Mouse (Mus musculus) liver, embryonic 15.5 days (tissue): Measurements from ENCODE around the gene Cfap161. TPM values are rescaled to one million over a fixed set of nuclear protein-coding genes. Genes with fewer than 3 reads are reported as not detected.

Experiments
- ATAC-seq: fragments of 200-750 bp; cut with Nextera tagmentation; 2 replicates; pipeline ENCODE4 v1.8.0; 2017; ENCODE audit warnings: moderate number of reproducible peaks, mild to moderate bottlenecking, moderate library complexity; ENCODE audit not compliant: insufficient read depth
- H3K27ac ChIP-seq: fragments of 300-500 bp; sonication (generic); replicated peaks from 2 replicates; pipeline ENCODE4 v1.5.1; 2015; ENCODE audit warnings: mild to moderate bottlenecking, inconsistent platforms
- H3K27me3 ChIP-seq: fragments of 300-500 bp; sonication (generic); 2 replicates; pipeline ENCODE4 v1.6.1; 2015; ENCODE audit warnings: mild to moderate bottlenecking, inconsistent platforms
- H3K36me3 ChIP-seq: fragments of 300-500 bp; sonication (generic); replicated peaks from 2 replicates; pipeline ENCODE4 v1.6.1; 2015; ENCODE audit warnings: moderate library complexity, mild to moderate bottlenecking, inconsistent platforms
- H3K4me1 ChIP-seq: fragments of 300-500 bp; sonication (generic); replicated peaks from 2 replicates; pipeline ENCODE4 v1.6.1; 2015; ENCODE audit warnings: inconsistent platforms
- H3K4me2 ChIP-seq: fragments of 300-500 bp; sonication (generic); 2 replicates; pipeline ENCODE4 v1.6.1; 2015; ENCODE audit warnings: moderate library complexity, mild to moderate bottlenecking, inconsistent platforms
- H3K4me3 ChIP-seq: fragments of 300-500 bp; sonication (generic); replicated peaks from 2 replicates; pipeline ENCODE4 v1.5.1; 2015; ENCODE audit warnings: mild to moderate bottlenecking, inconsistent platforms
- H3K9ac ChIP-seq: fragments of 300-500 bp; sonication (generic); 2 replicates; pipeline ENCODE4 v1.6.1; 2015; ENCODE audit warnings: moderate library complexity, mild to moderate bottlenecking, inconsistent platforms
- H3K9me3 ChIP-seq: fragments of 300-500 bp; sonication (generic); replicated peaks from 2 replicates; pipeline ENCODE4 v1.6.1; 2016; ENCODE audit warnings: inconsistent platforms
- WGBS: fragments of 180-500 bp; shearing (Covaris S2); methylation state at CpG from one replicate; pipeline ENCODE4 v1.1.7; 2015; ENCODE audit warnings: mixed read lengths; ENCODE audit not compliant: insufficient replicate concordance; 5-methylcytosine and 5-hydroxymethylcytosine counted together
- polyA plus RNA-seq: library from polyadenylated mRNA; unstranded; fragments of >200 nt; fragmentation: Nextera tagmentation; extraction: Ambion mirVana; gene quantifications from 2 replicates; pipeline ENCODE4 v1.2.1, GENCODE M21; 2015

Cfap161 gene
- polyA plus RNA-seq, 1 experiment from 2014 or later: not detected

DNA sequence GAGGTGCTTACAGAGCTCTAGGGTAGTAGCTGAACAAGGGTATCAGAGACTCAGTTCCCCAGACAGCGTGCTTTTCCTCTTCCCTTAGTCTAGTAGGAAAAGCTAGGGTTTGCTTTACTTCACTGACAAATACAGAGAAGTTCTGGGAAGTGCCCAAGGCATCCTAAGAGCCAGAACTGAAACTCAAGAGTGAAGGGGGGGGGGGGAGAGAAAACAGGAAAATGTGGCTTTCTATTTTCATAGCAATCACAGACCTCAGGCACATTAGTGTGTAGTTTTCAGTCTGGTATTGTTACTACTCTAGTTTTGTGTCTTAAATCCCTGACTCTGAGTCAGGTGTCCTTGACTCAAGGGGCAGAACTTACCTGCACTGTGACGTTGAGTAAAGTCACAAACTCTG is 7.3 kb upstream of the Cfap161 start:
- no peaks in the 10 kb centered on the region for H3K9me3 ChIP-seq
- H3K4me3 ChIP-seq: no peak overlapping the region
- no peaks in the 10 kb centered on the region for H3K36me3 ChIP-seq
- no peak overlapping the region for H3K9ac ChIP-seq
- H3K27me3 ChIP-seq: no peaks in the 10 kb centered on the region
- 47% methylated on average over 2 of the region's 2 CpGs for WGBS
- H3K27ac ChIP-seq: no peak overlapping the region
- H3K4me1 ChIP-seq: no peaks in the 10 kb centered on the region
- H3K4me2 ChIP-seq: no peak overlapping the region
- ATAC-seq: no peak

DNA sequence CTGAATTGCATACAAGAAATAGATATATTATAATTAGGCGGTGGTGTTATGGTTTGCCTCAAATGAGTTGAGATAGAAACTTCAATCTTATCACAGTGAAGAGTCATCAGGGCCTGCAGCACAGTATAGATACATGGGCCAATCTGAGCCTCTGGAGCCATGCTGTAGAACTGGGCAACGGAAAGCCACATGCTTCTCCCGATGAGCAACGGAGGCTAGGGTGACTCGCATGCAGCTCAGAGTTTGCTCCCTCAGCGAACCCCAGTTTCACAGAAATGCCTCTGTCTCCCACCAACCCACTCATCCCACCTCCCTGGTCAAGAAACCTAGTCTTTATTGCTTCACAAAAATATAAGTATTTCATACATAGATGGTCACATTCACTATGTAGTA is 6.8 kb upstream of the Cfap161 start:
- no peak for ATAC-seq
- Histone ChIP-seq H3K4me3 (no peak overlapping the region), H3K4me2 (no peak overlapping the region), H3K9ac (no peak overlapping the region), H3K27ac (no peak overlapping the region), H3K9me3 (no peaks in the 10 kb centered on the region), H3K36me3 (no peaks in the 10 kb centered on the region), H3K27me3 (no peaks in the 10 kb centered on the region), H3K4me1 (no peaks in the 10 kb centered on the region)
- WGBS: 71% methylated on average over 6 of the region's 6 CpGs

DNA sequence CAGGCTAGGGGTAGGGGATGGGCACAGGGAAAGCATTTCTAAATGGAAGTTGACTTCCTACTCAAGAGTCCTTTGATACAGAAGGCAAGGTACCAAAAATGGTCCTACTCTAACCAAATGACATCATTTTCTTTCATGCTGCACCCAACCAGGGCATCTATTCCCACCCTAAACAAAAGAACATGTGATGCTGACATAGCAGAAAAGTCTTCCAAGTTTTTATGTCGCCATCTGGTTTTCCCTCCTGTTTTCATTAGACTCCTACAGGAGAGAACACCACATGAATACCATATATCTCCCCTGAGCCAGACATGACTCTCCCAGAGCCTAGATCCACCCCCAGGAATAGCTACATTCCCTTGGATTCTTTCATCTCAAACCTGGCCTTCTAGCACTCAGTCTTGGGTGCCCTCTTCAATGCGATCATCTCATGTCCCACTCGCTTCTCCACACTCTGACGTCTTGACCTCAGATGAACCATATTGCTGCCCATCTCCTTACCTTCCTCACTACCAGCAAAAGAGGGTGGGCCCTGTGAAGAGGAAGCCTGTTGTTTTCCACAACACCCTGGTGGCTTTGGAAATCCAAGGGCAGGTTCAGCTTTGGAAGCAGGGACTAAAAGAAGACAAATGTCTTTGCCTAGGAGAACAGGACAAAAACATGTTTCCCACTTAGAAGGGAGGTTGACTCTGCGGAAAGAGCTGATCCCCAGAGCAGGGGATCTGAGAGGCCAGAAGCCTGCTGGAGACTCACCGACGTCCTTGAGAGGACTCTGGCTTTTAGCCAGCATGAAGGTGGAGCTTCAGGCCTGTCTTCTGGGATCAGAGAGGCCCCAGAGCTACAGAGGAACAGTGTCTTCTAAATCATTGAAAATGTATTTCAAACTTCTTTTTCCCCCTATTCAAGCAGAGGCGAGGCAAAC is 6.1 kb upstream of the Cfap161 start:
- WGBS: 69% methylated on average over 8 of the region's 8 CpGs

GRCm38 (mm10) chr7:83800071-83800470 is 5.4 kb upstream of the Cfap161 start:
- H3K4me1 ChIP-seq: no peaks in the 10 kb centered on the region
- 70% methylated on average over 2 of the region's 2 CpGs for WGBS
- ATAC-seq: no peak

More for the DNA sequence above, 6.1 kb upstream of the Cfap161 start:
- Histone ChIP-seq H3K4me3 (no peak overlapping the region), H3K27me3 (no peaks in the 10 kb centered on the region), H3K9me3 (no peaks in the 10 kb centered on the region), H3K4me2 (no peak overlapping the region), H3K4me1 (no peaks in the 10 kb centered on the region), H3K27ac (no peak overlapping the region), H3K9ac (no peak overlapping the region), H3K36me3 (no peaks in the 10 kb centered on the region)
- ATAC-seq: no peak

DNA sequence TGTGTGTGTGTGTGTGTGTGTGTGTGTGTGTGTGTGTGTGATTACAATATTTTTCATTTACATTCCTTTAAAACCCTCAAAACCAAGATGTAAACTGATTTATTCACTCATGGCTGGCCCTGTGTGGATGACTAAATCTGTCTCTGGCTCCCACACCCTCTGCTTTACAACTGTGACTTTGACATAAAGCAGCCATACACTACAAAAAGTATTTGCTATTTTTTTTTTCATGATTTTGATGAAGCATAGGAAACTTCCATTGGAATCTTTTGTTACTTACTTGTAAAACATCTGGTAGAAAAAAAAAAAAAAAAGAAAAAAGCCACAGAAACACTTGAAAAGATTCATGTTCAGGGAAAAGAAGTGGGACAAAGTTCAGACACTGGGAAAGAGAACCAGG is 3.3 kb upstream of the Cfap161 start:
- Histone ChIP-seq H3K4me1 (no peaks in the 10 kb centered on the region; the same call in 1 of the 2 replicates), H3K27ac (no peak overlapping the region)
- no peak for ATAC-seq

More at GRCm38 (mm10) chr7:83800071-83800470, 5.4 kb upstream of the Cfap161 start:
- H3K9ac ChIP-seq: no peak overlapping the region
- no peaks in the 10 kb centered on the region for H3K36me3 ChIP-seq
- H3K27ac ChIP-seq: no peak overlapping the region
- no peak overlapping the region for H3K4me3 ChIP-seq
- H3K27me3 ChIP-seq: no peaks in the 10 kb centered on the region
- no peak overlapping the region for H3K4me2 ChIP-seq
- H3K9me3 ChIP-seq: no peaks in the 10 kb centered on the region

DNA sequence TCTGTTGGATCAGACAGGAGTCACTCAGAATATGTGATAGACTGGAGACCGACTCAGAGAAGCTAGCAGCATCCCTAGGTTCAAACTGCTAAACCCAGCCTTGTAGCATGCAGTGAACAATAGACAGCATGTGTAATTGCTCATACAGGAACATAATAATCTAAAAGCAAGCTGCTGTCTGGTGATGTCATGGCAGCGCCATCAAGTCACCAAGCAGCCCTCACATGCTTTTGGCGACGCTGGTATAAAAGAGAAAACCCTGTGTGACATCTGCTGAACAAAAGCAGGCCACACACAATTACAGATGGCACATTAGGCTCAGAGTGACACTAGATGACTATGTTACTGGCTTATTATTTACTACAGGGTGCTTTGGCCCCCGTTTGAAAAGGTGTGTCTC is 1.5 kb upstream of the Cfap161 start:
- Histone ChIP-seq H3K27me3 (no peaks in the 10 kb centered on the region), H3K4me2 (no peak overlapping the region), H3K27ac (no peak overlapping the region), H3K9ac (no peak overlapping the region), H3K4me3 (no peak overlapping the region), H3K4me1 (no peaks in the 10 kb centered on the region; the same call in 1 of the 2 replicates), H3K9me3 (no peaks in the 10 kb centered on the region), H3K36me3 (no peaks in the 10 kb centered on the region)
- ATAC-seq: no peak
- WGBS: 52% methylated on average over 5 of the region's 5 CpGs

More for the DNA sequence above, 3.3 kb upstream of the Cfap161 start:
- no peaks in the 10 kb centered on the region for H3K9me3 ChIP-seq
- H3K4me3 ChIP-seq: no peak overlapping the region
- no peak overlapping the region for H3K4me2 ChIP-seq
- H3K27me3 ChIP-seq: no peaks in the 10 kb centered on the region
- no peak overlapping the region for H3K9ac ChIP-seq
- no peaks in the 10 kb centered on the region for H3K36me3 ChIP-seq

DNA sequence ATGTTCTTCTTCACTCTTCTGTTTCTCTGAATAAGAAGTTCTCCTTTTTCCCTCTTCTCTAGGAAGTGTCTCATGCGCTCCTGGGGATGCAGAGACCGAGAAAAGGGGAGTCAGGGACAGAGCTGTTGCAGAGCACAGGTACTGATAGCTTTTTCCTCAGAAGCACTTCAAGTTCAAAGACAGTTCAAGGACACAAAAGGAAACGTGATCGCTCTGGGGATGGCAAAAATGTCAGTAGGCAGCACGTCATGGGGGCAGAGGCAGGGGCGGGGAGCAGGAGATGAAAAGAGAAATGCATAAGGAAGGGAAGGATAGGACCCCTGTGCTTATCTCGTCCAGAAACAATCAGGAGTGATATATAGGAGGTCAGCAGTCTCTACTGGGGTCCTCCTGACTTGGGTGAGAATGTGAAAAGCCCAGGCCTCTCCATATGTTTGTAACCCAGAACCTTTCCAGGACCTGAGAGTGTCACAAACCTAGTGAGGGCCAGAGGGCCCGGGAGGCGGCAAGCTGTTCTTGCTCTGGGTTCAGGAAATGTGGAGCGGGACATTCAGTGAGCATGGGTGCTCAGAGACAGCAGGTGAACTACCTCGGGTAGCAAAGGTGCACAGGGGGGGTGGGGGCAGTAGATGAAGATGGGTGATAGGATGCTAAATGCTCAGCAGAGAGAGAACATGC is 535 bp downstream of the Cfap161 start:
- H3K9ac ChIP-seq: no peak overlapping the region
- H3K36me3 ChIP-seq: no peaks in the 10 kb centered on the region
- no peaks in the 10 kb centered on the region for H3K9me3 ChIP-seq
- no peaks in the 10 kb centered on the region; the same call in 1 of the 2 replicates for H3K4me1 ChIP-seq
- H3K4me3 ChIP-seq: no peak overlapping the region
- H3K27ac ChIP-seq: no peak overlapping the region
- ATAC-seq: no peak
- no peaks in the 10 kb centered on the region for H3K27me3 ChIP-seq
- 31% methylated on average over 11 of the region's 11 CpGs for WGBS
- no peak overlapping the region for H3K4me2 ChIP-seq

- Histone ChIP-seq H3K27me3 (no peaks in the 10 kb centered on the region), H3K4me3 (no peak overlapping the region), H3K36me3 (no peaks in the 10 kb centered on the region), H3K9me3 (no peaks in the 10 kb centered on the region), H3K27ac (no peak overlapping the region), H3K4me2 (no peak overlapping the region), H3K4me1 (no peaks in the 10 kb centered on the region), H3K9ac (no peak overlapping the region)
- 48% methylated on average over 4 of the region's 4 CpGs for WGBS
- ATAC-seq: no peak
Measured at GRCm38 (mm10) chr7:83780881-83781280, 13.8 kb downstream of the Cfap161 start.

GRCm38 (mm10) chr7:83780026-83780425 is 14.7 kb downstream of the Cfap161 start:
- Histone ChIP-seq H3K27me3 (no peaks in the 10 kb centered on the region), H3K9me3 (no peaks in the 10 kb centered on the region), H3K4me1 (no peaks in the 10 kb centered on the region), H3K27ac (no peak overlapping the region), H3K4me2 (no peak overlapping the region), H3K36me3 (no peaks in the 10 kb centered on the region), H3K4me3 (no peak overlapping the region), H3K9ac (no peak overlapping the region)
- ATAC-seq: no peak
- 44% methylated on average over 4 of the region's 4 CpGs for WGBS

GRCm38 (mm10) chr7:83779028-83779427 is 15.7 kb downstream of the Cfap161 start:
- no peaks in the 10 kb centered on the region for H3K4me1 ChIP-seq

DNA sequence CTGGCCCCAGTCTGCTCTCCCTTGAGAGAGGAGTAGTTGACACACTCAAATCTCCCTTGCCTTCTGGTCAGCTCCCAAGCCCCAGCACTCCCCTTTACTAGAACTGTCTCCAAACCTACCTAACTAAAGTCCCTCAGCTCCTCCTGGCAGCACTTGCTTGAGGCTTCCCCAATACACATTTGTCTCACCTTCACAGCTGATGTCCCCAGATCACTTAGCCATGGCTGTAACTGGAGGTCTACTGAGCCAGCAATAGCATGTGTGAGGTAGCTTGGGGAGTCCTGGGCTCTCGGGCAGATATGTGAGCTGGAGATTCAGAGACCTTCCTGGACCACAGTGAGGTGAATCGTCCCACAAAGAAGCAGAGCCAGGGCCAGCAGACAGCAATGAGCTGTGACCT is 16.2 kb downstream of the Cfap161 start:
- ATAC-seq: no peak
- Histone ChIP-seq H3K4me2 (no peak overlapping the region), H3K4me3 (no peak overlapping the region), H3K9me3 (no peaks in the 10 kb centered on the region), H3K27me3 (no peaks in the 10 kb centered on the region), H3K9ac (no peak overlapping the region), H3K27ac (no peak overlapping the region), H3K4me1 (no peaks in the 10 kb centered on the region), H3K36me3 (no peaks in the 10 kb centered on the region)
- 38% methylated on average over 2 of the region's 2 CpGs for WGBS

More at GRCm38 (mm10) chr7:83779028-83779427, 15.7 kb downstream of the Cfap161 start:
- Histone ChIP-seq H3K36me3 (no peaks in the 10 kb centered on the region), H3K27me3 (no peaks in the 10 kb centered on the region), H3K4me3 (no peak overlapping the region), H3K4me2 (no peak overlapping the region), H3K9me3 (no peaks in the 10 kb centered on the region), H3K9ac (no peak overlapping the region), H3K27ac (no peak overlapping the region)
- ATAC-seq: no peak
- 47% methylated on average over 2 of the region's 2 CpGs for WGBS
